Mouse (Mus musculus) gastrocnemius, postnatal 4 days (tissue): ENCODE data around the gene Sult2b1. TPM values are rescaled to one million over a fixed set of nuclear protein-coding genes. Genes with fewer than 3 reads are reported as not detected.

Source experiments
- DNase-seq, 2 experiments: peaks; one replicate each; pipeline ENCODE4 v3.0.0; 2021 to 2022; ENCODE audit warnings: low spot score in 2 of 2, mixed read lengths in 2 of 2
- total RNA-seq, 2 experiments: library from RNA; stranded (reverse); gene quantifications; 2 replicates each; pipeline ENCODE4 v1.2.3; 2021

Gene Sult2b1
- total RNA-seq, 2 experiments from 2014 or later, result 0.60 TPM; not detected in 1

DNA sequence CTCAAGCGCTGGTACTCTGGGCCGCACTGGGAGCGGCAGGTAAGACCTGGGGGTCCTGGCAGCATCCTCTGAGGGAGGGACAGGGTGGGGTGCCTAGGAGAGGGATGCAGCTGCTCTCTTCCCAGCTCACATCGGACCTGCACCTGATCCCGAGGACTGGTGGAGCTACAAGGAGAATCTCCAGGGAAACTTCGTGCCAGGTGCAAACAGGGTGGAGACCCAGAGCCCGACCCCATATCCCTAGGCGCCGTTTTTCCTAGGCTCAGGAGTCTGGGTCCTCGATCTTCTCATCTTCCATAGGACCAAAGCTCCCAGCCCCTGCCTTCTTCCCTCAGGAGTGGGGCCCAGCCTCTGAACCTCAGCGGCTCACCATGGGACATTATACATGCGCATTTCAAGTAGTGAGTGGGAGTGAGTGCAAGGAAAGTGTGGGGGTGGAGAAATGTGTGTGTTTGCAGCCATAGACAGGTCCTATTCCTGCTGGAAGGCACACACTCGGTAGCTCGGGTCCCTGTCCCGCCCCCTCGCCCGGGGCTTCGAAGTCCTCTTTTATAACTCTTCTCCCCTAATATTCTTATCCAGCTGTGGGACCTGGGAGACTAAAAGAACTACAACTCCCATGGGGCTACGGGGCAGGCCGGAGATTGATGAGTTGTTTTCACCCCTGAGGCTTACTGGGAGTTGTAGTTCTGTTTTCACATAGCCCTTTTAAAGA, 84.0 kb downstream of the Sult2b1 start:
- peak in 1 of 2 experiments; percentile 76 for DNase-seq

DNA sequence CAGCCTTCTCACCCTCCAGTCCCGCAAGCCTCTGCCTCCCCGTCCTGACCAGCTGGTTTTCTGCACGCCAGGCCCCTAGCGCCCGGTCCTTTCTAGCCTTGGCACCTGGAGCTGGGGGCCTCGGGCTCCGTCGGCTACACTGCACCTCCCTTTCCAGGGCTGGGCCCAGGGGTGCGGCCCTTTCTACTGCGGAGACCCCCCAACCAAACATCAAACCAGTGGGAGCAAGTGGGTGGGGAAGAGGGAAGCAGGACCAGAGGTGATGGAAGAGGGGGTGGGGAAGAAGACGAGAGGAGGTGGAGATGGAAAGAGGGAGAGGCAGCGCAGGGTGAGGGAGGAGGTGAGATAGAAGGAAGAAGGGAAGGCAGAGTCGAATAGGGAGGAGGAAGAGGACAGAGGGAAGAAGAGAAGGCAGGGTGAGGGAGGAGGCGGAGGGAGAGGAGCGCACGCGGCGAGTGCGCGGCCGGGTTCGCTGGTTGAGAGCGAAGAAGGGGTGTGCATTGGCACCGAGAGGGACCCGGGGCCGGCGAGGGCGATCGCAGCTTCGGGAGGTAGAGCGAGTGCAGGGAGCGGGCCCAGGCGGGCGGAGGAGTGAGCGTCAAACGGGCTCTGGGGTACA, 84.8 kb downstream of the Sult2b1 start, which contains the start of gene Car11:
TSS of gene Car11 (plus strand) at position 321 of the 619 bp plus-strand sequence.
- no peak for DNase-seq

DNA sequence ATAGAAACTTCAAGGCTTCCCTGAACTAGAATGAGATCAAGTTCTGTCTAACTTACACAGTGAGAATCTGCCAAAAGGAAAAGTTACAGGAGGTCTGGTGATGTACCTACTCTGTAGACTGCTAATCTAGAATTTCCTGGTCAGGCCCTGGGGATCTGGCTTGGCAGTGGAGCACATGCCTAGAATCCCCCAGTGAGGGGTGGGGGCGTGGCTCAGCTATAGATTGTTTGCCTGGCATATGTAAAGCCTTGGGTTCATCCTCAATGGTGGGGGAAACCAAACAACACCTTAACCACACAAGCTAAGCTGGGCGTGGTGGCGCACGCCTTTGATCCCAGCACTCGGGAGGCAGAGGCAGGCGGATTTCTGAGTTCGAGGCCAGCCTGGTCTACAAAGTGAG, 86.6 kb downstream of the Sult2b1 start:
- no peak for DNase-seq

DNA sequence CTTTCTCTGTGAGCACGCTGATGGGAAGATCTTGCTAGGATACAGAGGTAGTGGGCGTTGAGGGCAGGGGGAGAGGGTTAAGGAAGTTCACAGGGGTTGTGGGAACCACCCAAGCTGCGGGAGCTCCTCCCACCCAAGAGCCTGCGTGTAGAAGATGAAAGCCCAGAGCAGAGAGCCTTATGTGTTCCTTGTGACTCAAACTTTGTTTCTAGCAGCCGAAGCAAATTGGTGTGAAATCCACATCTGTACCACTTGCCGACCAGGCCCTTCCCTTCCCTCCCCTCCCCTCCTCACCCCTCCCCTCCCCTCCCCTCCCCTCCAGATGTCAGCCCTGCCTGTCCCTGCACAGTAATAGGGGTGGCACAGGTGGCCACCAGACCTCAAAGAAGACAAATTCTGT, 89.4 kb downstream of the Sult2b1 start:
- DNase-seq, result no peak

DNA sequence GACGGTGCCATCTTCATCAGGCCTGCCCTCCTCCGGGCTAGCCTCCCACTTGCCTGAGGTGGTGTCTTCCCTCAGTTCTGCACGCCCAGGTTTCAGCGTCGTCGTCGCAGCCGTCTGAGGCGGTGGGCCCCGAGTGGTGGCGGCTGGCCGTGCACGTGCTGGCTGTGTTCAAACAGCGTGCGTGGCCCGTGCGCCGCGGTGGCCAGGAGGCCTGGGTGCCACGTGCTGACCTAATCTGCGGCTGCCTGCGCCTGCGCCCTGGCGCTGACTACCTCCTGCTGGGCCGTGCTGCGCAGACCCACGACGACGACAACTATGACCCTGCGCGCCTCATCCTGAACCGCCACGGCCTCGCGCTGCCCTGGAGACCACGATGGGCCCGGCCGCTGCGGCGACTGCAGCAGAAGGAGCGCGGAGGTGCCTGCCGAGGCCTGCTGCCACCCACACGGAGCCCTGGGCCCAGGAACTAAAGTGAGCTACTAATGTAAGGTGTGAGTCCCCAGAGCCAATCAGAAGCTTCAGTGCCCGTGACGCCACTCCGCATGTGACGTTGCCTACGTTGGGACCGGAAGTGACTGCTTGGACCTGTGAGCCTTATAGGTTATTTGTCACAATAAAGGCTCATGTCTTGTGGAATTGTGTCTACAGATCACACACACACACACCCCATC, 90.4 kb downstream of the Sult2b1 start, which contains the start of gene Sec1:
TSS of gene Sec1 (minus strand) at position 482 of the 671 bp plus-strand sequence.
- no peak for DNase-seq

DNA sequence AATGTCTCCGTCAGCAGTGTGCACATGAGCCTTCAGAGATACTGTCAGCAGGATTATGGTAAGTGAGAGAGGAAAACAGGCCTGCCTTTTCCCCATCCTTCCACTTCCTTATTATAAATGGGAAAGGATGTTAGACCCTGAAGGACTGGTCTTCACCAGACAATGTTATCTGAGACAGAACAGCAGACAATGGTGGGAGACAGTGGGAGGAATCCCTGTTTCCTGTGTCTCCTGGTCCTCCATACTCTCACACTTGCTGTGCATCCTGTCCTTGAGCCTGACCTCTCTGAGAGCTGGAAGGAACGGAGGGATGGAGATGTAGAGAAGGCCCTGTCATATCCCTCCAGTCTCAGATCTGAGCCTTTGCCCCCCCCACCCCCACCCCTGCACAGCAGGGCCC, 92.1 kb downstream of the Sult2b1 start:
- no peak for DNase-seq

DNA sequence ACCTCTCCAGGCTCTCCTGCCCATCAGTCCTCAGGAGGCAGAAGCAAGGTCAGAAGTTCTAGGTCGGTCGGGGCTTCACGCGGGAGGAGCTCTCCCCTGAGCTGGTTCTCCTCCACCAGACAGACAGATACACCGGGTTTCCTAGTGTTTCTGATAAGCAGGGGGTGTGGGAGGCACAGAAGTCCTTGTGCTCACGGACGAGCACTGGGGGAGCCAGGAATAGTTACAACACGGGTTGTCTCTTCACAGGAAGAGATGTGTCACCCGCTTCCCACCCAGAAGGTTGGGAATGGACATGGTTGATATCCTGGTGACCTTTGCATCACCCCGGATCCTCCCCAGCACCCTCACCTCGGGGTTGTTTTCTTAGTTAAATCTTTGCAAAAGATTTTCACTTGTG, 94.7 kb downstream of the Sult2b1 start:
- no peak for DNase-seq

DNA sequence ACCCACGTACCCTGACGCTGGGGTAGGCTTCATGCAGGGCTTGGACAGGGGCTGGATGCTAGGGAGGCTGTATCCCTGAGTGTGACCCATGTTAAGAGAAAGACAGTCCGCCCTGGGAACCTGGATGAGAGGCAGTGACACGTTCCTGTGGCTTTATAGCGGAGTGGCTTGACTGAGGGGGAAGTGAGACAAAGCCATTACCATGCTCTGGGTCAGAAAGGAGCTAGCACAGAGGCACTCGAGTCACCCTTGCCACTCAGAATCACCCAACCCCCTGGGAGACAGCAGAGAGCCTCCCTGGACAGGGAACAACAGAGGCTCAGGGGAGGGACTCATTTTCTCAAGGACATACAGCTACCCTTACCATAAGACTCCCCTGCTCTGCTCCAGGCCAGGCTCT, 95.4 kb downstream of the Sult2b1 start:
- no peak for DNase-seq

DNA sequence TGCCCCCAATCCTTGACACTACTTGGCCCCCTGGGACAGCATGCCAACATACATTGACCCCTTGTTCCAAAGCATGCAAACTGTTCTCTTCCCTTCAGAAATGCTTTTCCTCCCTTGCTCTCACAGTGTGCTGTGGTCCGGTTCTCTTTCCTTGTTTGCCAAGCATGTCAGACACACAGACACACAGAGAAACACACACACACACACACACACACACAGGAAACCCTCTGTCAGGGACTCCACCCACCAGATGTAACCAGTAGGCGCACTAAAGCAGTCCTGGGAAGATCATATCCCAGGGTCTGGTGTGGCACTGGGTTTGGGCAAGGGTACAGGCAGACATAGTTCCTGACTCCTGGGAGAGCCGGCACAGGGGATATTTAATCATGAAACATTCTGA, 97.6 kb downstream of the Sult2b1 start:
- no peak for DNase-seq

DNA sequence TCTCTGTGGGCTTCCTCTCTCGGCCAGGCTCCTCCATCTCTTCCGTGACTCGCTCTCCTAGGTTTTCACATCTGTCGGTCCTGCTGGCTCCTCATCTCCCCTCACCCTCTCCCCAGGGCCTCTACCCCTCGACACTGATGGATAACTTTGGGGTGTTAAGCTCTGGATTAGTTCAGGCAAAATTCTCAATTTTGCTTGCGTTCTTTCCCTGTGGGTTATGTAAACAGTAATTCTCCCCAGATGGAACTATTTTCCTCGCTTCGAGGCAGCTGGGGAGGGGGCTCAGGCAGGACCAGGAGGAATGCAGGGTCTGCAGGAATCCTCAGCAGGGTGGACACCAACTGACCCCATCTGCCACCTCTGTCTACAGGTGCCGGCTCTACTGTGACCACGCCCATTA, 98.7 kb downstream of the Sult2b1 start:
- DNase-seq, result no peak

DNA sequence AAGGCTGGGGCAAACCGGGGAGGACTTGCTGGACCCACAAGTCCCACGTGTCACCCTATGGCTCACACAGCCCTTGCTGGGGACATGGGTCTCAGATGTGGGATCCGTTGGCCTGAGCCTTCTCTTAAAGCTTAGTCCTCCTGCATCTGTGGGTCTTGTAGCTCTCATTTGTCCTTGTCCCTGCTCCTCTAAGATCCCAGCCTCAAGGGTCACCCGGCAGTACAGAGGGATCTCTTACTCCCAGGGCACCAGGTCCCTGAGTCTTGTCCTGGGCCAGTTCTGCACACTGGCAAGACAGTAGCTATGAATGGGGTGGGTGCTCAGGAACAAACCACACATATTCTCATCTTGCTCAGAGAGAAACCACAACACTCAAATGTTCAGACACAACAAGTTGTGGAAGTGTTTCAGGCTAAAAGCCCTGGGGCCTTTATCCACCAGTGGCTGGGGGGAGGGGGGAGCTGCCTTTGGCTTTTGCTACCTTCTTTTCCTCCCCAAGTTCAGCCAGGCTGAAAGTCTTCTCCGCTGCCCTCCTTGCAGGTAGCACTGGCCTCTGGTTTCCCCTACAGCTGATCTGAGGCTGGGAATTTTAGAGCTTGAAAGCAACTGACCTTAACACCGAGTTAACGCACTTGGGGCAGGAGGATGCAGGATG, 100.9 kb downstream of the Sult2b1 start, which contains the start of gene Ntn5:
TSS of gene Ntn5 (plus strand) at position 627 of the 655 bp plus-strand sequence.
- no peak for DNase-seq

DNA sequence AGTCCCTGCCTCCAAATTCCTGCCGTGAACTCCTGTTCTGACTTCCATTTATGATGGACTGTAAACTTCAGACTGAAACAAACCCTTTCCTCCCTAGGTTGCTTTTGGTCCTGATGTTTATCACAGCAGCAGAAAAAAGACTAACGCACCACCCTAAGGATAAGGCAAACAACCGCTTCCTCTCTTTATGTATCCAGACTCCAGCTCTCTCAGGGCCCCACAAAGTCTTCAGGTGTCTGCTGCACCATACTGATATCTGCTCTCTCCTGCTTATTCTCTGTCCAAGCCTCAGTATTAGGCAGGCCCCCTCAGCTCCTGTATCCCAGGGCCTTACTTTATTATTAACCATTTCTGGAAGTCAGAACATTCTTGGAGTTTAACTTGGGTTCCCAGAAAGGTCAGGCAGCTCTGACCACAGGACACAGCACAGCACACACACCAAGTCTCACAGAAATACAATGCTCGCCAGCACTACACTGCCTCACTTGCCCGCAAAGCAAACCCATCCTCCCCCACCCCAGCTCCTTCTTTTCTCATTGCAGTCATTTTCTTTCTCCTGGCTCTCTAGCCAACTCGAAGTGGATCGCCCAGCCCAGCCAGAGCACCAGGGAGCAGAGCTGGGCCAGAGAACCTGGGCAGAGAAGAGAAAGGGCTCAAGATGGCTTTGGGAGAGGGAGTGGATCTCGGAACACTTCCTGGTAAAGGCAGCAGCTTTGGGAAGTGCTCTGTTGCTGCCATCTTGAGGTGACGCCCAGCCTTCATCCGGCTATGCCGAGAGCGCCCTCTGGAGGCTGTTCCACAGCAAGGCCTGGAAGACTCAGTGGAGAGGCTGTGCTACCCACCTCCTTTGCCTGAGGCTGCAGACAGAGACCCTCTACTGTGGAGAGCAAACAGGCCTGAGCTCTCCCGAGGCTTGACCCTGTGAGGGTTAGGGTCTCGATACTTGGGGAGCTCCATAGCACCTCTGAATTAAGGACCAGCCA, 102.0 kb downstream of the Sult2b1 start:
- peak; percentile 75 to 90 for DNase-seq

DNA sequence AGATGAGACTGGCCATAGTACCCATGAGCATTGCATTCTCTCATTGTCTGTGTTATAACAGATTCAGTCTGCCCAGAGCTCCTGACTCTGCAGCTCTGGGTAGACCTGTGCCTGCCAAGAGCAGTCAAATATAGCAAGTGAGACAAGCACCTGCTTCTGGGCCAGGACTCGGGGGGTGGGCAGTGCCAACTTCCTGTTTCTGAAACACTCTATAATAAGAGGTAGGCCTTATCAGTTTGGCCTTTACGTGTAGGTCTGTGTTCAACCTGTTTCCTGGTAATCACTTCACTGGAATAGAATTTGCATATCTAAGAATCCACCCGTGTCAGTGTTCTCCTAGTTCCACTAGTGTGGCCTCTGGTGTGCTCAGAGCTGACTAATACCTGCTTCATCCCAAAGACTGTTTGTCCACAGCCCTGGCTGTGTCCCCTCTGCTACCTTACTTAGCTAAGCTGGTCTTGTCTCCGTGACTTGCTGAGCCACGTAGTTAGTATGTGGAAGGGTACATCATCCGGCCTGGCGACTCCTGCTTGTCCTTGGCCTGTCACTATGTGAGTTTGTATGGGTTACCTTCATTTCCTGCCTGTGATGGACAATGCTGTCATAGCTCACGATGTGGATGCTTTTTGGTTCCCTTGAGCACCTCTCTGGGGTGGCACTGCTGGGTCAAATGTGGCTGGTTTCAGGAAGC, 103.3 kb downstream of the Sult2b1 start:
- no peak for DNase-seq

Other genes starting within 250 kb of the Sult2b1 start
- gene Hsd17b14, start 229.8 kb downstream of the Sult2b1 start, total RNA-seq, result under 1 TPM; 0.61 to 0.80 TPM
- gene Bcat2, start 214.5 kb downstream of the Sult2b1 start, total RNA-seq, result 10 to 100 TPM; 32.2 to 36.3 TPM
- gene Fgf21, start 169.2 kb downstream of the Sult2b1 start, total RNA-seq, result not detected
- gene Fut1, start 167.4 kb downstream of the Sult2b1 start, total RNA-seq, result not detected
- under 1 TPM; 0.34 to 0.36 TPM for gene Izumo1, start 162.9 kb downstream of the Sult2b1 start, total RNA-seq
- 10 to 100 TPM; 23.0 to 25.6 TPM for gene Rasip1, start 157.2 kb downstream of the Sult2b1 start, total RNA-seq
- gene Mamstr, start 144.7 kb downstream of the Sult2b1 start, total RNA-seq, result 100 to 1,000 TPM; 170 to 187 TPM
- gene Fut2, start 118.3 kb downstream of the Sult2b1 start, total RNA-seq, result not detected
- 1 to 10 TPM in 1 of 2 experiments, under 1 TPM in 1; 0.88 to 1.3 TPM for gene Ntn5, start 100.6 kb downstream of the Sult2b1 start, total RNA-seq
- under 1 TPM; 0.23 to 0.39 TPM for gene Sec1, start 90.3 kb downstream of the Sult2b1 start, total RNA-seq
- gene Car11, start 84.8 kb downstream of the Sult2b1 start, total RNA-seq, result 1 to 10 TPM; 4.6 to 4.9 TPM
- 10 to 100 TPM; 22.1 to 26.9 TPM for gene Dbp, start 79.6 kb downstream of the Sult2b1 start, total RNA-seq
- gene Rpl18, start 69.2 kb downstream of the Sult2b1 start, total RNA-seq, result 1,000 to 10,000 TPM in 1 of 2 experiments, 100 to 1,000 TPM in 1; 1,000 to 1,132 TPM
- 10 to 100 TPM; 17.4 to 17.9 TPM for gene Sphk2, start 66.7 kb downstream of the Sult2b1 start, total RNA-seq
- under 1 TPM; 0.34 to 0.52 TPM for gene Fam83e, start 63.5 kb downstream of the Sult2b1 start, total RNA-seq
- gene Spaca4, start 58.9 kb downstream of the Sult2b1 start, total RNA-seq, result not detected
- under 1 TPM; 0.54 to 0.65 TPM for gene Lmtk3, start 931 bp downstream of the Sult2b1 start, total RNA-seq
- gene Cyth2, start 29.9 kb upstream of the Sult2b1 start, total RNA-seq, result 10 to 100 TPM; 56.1 to 61.5 TPM
- gene Kcnj14, start 40.1 kb upstream of the Sult2b1 start, total RNA-seq, result under 1 TPM; 0.39 TPM
- gene Grwd1, start 46.3 kb upstream of the Sult2b1 start, total RNA-seq, result 10 to 100 TPM; 17.4 to 18.0 TPM
- gene Kdelr1, start 88.1 kb upstream of the Sult2b1 start, total RNA-seq, result 100 to 1,000 TPM; 101 to 104 TPM
- gene Grin2d, start 93.7 kb upstream of the Sult2b1 start, total RNA-seq, result 1 to 10 TPM; 1.2 to 1.5 TPM
- under 1 TPM; 0.39 to 0.75 TPM for gene Syngr4, start 112.0 kb upstream of the Sult2b1 start, total RNA-seq
- gene Tmem143, start 112.3 kb upstream of the Sult2b1 start, total RNA-seq, result 10 to 100 TPM; 31.4 to 33.7 TPM
- gene Emp3, start 136.7 kb upstream of the Sult2b1 start, total RNA-seq, result 10 to 100 TPM; 85.8 to 88.0 TPM
- gene Ccdc114, start 139.4 kb upstream of the Sult2b1 start, total RNA-seq, result 1 to 10 TPM; 2.4 to 2.5 TPM
- under 1 TPM; 0.29 to 0.83 TPM for gene Abcc6, start 245.6 kb upstream of the Sult2b1 start, total RNA-seq
- 10 to 100 TPM; 44.1 to 47.6 TPM for gene Nomo1, start 249.0 kb upstream of the Sult2b1 start, total RNA-seq